ENCODE assay signal across 18 mouse cellular contexts in the genomic region with DNA sequence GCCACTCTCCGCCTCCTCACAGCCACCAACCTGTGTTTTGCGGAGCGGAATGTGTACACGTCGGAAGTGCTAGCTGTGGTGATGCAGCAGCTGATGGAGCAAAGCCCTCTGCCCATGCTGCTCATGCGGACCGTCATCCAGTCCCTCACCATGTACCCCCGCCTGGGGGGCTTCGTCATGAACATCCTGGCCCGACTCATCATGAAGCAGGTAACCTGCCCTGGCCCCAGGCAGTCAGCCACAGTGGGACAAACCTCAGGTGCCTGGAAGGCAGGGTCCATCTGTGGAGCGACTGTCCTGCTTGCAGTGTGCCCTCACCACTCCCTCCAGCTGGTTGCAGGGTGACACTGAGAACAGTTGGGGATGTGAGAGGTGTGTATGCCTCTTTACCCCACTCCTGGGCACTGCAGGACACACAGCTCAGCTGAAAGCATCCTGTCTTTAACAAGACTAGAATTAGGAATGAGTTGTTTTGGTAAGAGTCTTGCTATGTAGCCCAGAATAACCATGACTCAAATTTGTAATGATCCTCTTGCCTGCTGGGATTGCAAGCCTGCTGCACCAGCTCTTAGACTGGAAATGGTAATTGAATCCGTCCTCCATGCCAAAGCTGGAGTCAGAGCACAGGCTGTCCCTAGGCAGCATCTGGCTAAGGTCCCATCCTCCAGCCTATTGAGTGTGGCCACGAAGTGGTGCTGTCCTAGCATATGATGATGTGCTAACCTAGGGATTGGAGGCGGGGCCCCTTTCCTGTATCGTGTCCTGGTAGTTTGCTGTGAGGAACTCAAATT. TPM values are rescaled to one million over a fixed set of nuclear protein-coding genes. Genes with fewer than 3 reads are reported as not detected.
DNase-seq lines count a peak whose midpoint lies in the region; ATAC-seq lines count a peak whose summit lies in the region.
"Had no signal": no experiment of that assay in that cellular context is flagged by ENCODE, and none has a peak within 500 bp of the region (broad histone marks: within the 10 kb centered on the region; RNA-seq: fewer than 3 reads in every experiment).

No protein-coding gene starts in this region.

- intact Hi-C loops in left cerebral cortex, postnatal 4 days (cut with DNase I): no loop called here
- intact Hi-C loops in gastrocnemius, postnatal 14 days (cut with DNase I; ENCODE audit: low total_unique reads): no loop called here

- ATAC-seq in erythroid progenitor cell, adult 5-6 weeks (replicated peaks; ENCODE audit: low FRiP score, poor library complexity, severe bottlenecking): no peak
- ATAC-seq in forebrain, embryonic 11.5 days (replicated peaks; ENCODE audit: low FRiP score): no peak
- ATAC-seq: hindbrain, postnatal 0 days; liver, embryonic 12.5 days had no signal

- no peak overlapping the region for H3K27ac ChIP-seq in forebrain, embryonic 11.5 days (ENCODE audit: low read depth, low read length)
- H3K27ac ChIP-seq: hindbrain, postnatal 0 days; liver, embryonic 12.5 days; midbrain, embryonic 12.5 days; neural tube, embryonic 12.5 days had no signal

- 90% methylated on average over 15 of the region's 15 CpGs for WGBS in forebrain, embryonic 11.5 days

- peaks cover 19% of the 10 kb centered on the region for H3K36me3 ChIP-seq in forebrain, embryonic 11.5 days (ENCODE audit: control insufficient read depth, insufficient read depth, low read length)

- no peaks in the 10 kb centered on the region for H3K9me3 ChIP-seq in forebrain, embryonic 11.5 days (ENCODE audit: control insufficient read depth, low read length)
- H3K9me3 ChIP-seq: liver, embryonic 12.5 days; midbrain, embryonic 12.5 days; neural tube, embryonic 12.5 days had no signal

- no peaks in the 10 kb centered on the region for H3K27me3 ChIP-seq in forebrain, embryonic 11.5 days (ENCODE audit: control insufficient read depth, insufficient read depth, low read length)
- H3K27me3 ChIP-seq: liver, embryonic 12.5 days; midbrain, embryonic 12.5 days; neural tube, embryonic 12.5 days had no signal

- H3K4me2 ChIP-seq in forebrain, embryonic 11.5 days (ENCODE audit: low read depth, low read length, severe bottlenecking): no peak overlapping the region
- H3K4me2 ChIP-seq: liver, embryonic 12.5 days; midbrain, embryonic 12.5 days; neural tube, embryonic 12.5 days had no signal

- DNase-seq in left cerebral cortex, adult 11 months (ENCODE audit: low spot score): peak; percentile 51
- DNase-seq in left cerebral cortex, postnatal 4 days: no peak
- peak; percentile 53 for DNase-seq in gastrocnemius, postnatal 14 days
- DNase-seq in left cerebral cortex, adult 18-20 months (ENCODE audit: low spot score in 2 of 2): peak; percentile 60 to 73
- peak; percentile 65 to 79 for DNase-seq in right cerebral cortex, postnatal 36 days (ENCODE audit: low spot score in 2 of 2)
- DNase-seq in cerebellum, adult 9-11 months: no peak
- DNase-seq in forebrain, embryonic 11.5 days (ENCODE audit: low spot score): no peak
- DNase-seq: heart, postnatal 10 days; kidney, adult 9 months; lung, postnatal 14 days; thymus, postnatal 25 days had no signal

- H3K9ac ChIP-seq in forebrain, embryonic 11.5 days (ENCODE audit: low read length): no peak overlapping the region
- H3K9ac ChIP-seq: liver, embryonic 12.5 days; midbrain, embryonic 12.5 days; neural tube, embryonic 12.5 days had no signal

- no peak overlapping the region for H3K4me3 ChIP-seq in forebrain, embryonic 11.5 days (ENCODE audit: low read depth, low read length)
- H3K4me3 ChIP-seq: liver, embryonic 12.5 days; midbrain, embryonic 12.5 days; neural tube, embryonic 12.5 days had no signal

- H3K4me1 ChIP-seq in forebrain, embryonic 11.5 days (replicated peaks; ENCODE audit: control insufficient read depth, insufficient read depth, low read length): no peaks in the 10 kb centered on the region
- H3K4me1 ChIP-seq: liver, embryonic 12.5 days had no signal

RNA-seq across cellular contexts. Expression of gene Rsph6a, which starts 1.9 kb away (rescaled TPM):
- total RNA-seq in left cerebral cortex, postnatal 4 days (2021): under 1 TPM; 0.30 to 0.46 TPM
- not detected for total RNA-seq in gastrocnemius, postnatal 14 days (2021)
- under 1 TPM in 1 of 2 experiments, not detected in 1; 0.35 TPM for total RNA-seq in left cerebral cortex, adult 18-20 months (2021)
- total RNA-seq in erythroid progenitor cell, adult 5-6 weeks (2015; ENCODE audit: low replicate concordance): not detected in 2 replicates
- not detected in 2 replicates for total RNA-seq in erythroid progenitor cell, adult 5-6 weeks (2017; ENCODE audit: low replicate concordance)
- polyA plus RNA-seq in forebrain, embryonic 11.5 days (2014; fragmentation: Nextera tagmentation; extraction: Ambion mirVana): not detected in 2 replicates
- total RNA-seq: granulocyte monocyte progenitor cell, adult 5-6 weeks; heart, postnatal 10 days; hindbrain, postnatal 0 days had no signal
- polyA plus RNA-seq: liver, embryonic 12.5 days; midbrain, embryonic 12.5 days; neural tube, embryonic 12.5 days had no signal

RNA-seq across cellular contexts. Expression of gene Dmwd, which starts 23.5 kb away (rescaled TPM):
- total RNA-seq in left cerebral cortex, postnatal 4 days (2021): 100 to 1,000 TPM; 147 to 151 TPM
- 10 to 100 TPM; 22.1 to 25.5 TPM for total RNA-seq in gastrocnemius, postnatal 14 days (2021)
- total RNA-seq in left cerebral cortex, adult 18-20 months (2021): 100 to 1,000 TPM; 143 TPM
- 17.7 and 33.1 TPM in 2 replicates for total RNA-seq in erythroid progenitor cell, adult 5-6 weeks (2015; ENCODE audit: low replicate concordance)
- total RNA-seq in erythroid progenitor cell, adult 5-6 weeks (2017; ENCODE audit: low replicate concordance): 13.1 and 19.4 TPM in 2 replicates
- polyA plus RNA-seq in forebrain, embryonic 11.5 days (2014; fragmentation: Nextera tagmentation; extraction: Ambion mirVana): 20.9 and 25.4 TPM in 2 replicates

RNA-seq across cellular contexts. Expression of gene Sympk, which starts 28.4 kb away (rescaled TPM):
- total RNA-seq in left cerebral cortex, postnatal 4 days (2021): 10 to 100 TPM; 87.1 to 96.8 TPM
- total RNA-seq in gastrocnemius, postnatal 14 days (2021): 10 to 100 TPM; 38.2 to 41.1 TPM
- 100 to 1,000 TPM; 116 to 123 TPM for total RNA-seq in left cerebral cortex, adult 18-20 months (2021)
- 42.8 and 51.5 TPM in 2 replicates for total RNA-seq in erythroid progenitor cell, adult 5-6 weeks (2015; ENCODE audit: low replicate concordance)
- 37.7 and 52.8 TPM in 2 replicates for total RNA-seq in erythroid progenitor cell, adult 5-6 weeks (2017; ENCODE audit: low replicate concordance)
- polyA plus RNA-seq in forebrain, embryonic 11.5 days (2014; fragmentation: Nextera tagmentation; extraction: Ambion mirVana): 31.0 and 39.7 TPM in 2 replicates

RNA-seq across cellular contexts. Expression of gene Foxa3, which starts 29.2 kb away (rescaled TPM):
- total RNA-seq in left cerebral cortex, postnatal 4 days (2021): not detected
- not detected for total RNA-seq in gastrocnemius, postnatal 14 days (2021)
- not detected for total RNA-seq in left cerebral cortex, adult 18-20 months (2021)
- not detected in 2 replicates for total RNA-seq in erythroid progenitor cell, adult 5-6 weeks (2015; ENCODE audit: low replicate concordance)
- total RNA-seq in erythroid progenitor cell, adult 5-6 weeks (2017; ENCODE audit: low replicate concordance): not detected in 2 replicates
- not detected in 2 replicates for polyA plus RNA-seq in forebrain, embryonic 11.5 days (2014; fragmentation: Nextera tagmentation; extraction: Ambion mirVana)
- total RNA-seq: granulocyte monocyte progenitor cell, adult 5-6 weeks; heart, postnatal 10 days; hindbrain, postnatal 0 days; layer of hippocampus, postnatal 25 days had no signal
- polyA plus RNA-seq: hindbrain, postnatal 0 days had no signal

RNA-seq across cellular contexts. Expression of gene Dmpk, which starts 31.1 kb away (rescaled TPM):
- total RNA-seq in left cerebral cortex, postnatal 4 days (2021): 10 to 100 TPM; 45.3 to 46.5 TPM
- total RNA-seq in gastrocnemius, postnatal 14 days (2021): 100 to 1,000 TPM; 241 to 257 TPM
- 10 to 100 TPM; 26.6 to 32.0 TPM for total RNA-seq in left cerebral cortex, adult 18-20 months (2021)
- 15.9 and 18.4 TPM in 2 replicates for total RNA-seq in erythroid progenitor cell, adult 5-6 weeks (2015; ENCODE audit: low replicate concordance)
- 4.2 and 5.0 TPM in 2 replicates for total RNA-seq in erythroid progenitor cell, adult 5-6 weeks (2017; ENCODE audit: low replicate concordance)
- 12.4 and 13.8 TPM in 2 replicates for polyA plus RNA-seq in forebrain, embryonic 11.5 days (2014; fragmentation: Nextera tagmentation; extraction: Ambion mirVana)

Comparison
In these comparisons a context has a peak if more than half of its experiments do, and no peak if none do; other contexts are left out.
1. DNase-seq: peak in left cerebral cortex, adult 11 months (single experiment), gastrocnemius, postnatal 14 days (single experiment), left cerebral cortex, adult 18-20 months (2 of 2) and right cerebral cortex, postnatal 36 days (2 of 2); none in left cerebral cortex, postnatal 4 days (single experiment), cerebellum, adult 9-11 months (single experiment) and forebrain, embryonic 11.5 days (single experiment).
2. RNA of gene Dmwd, which starts 23.5 kb away (total RNA-seq): 147 to 151 TPM in left cerebral cortex, postnatal 4 days and 143 TPM in left cerebral cortex, adult 18-20 months; 13.1 to 33.1 TPM in erythroid progenitor cell, adult 5-6 weeks and 22.1 to 25.5 TPM in gastrocnemius, postnatal 14 days; every median in the first group is over 4 times any median in the second.